Mouse (Mus musculus): ENCODE results near the gene Slc52a3. TPM values are rescaled to one million over a fixed set of nuclear protein-coding genes. Genes with fewer than 3 reads are reported as not detected.

Slc52a3 gene
- total RNA-seq, 2 experiments from 2014 or later, result not detected

- ATAC-seq (replicated peaks; ENCODE audit: low FRiP score, poor library complexity, severe bottlenecking), result no peak
Observed at GRCm38 (mm10) chr2:152030986-152031385, 34.7 kb downstream of the Slc52a3 start.

- no peak for ATAC-seq (replicated peaks; ENCODE audit: low FRiP score, poor library complexity, severe bottlenecking)
Observed at GRCm38 (mm10) chr2:152040101-152040500, 43.8 kb downstream of the Slc52a3 start.

GRCm38 (mm10) chr2:152047116-152048002, 51.0 kb downstream of the Slc52a3 start:
- ATAC-seq (replicated peaks; ENCODE audit: low FRiP score, poor library complexity, severe bottlenecking), result no peak

GRCm38 (mm10) chr2:152048003-152048980, 52.0 kb downstream of the Slc52a3 start:
- ATAC-seq (replicated peaks; ENCODE audit: low FRiP score, poor library complexity, severe bottlenecking), result no peak

GRCm38 (mm10) chr2:152048981-152049441, 52.7 kb downstream of the Slc52a3 start:
- ATAC-seq (replicated peaks; ENCODE audit: low FRiP score, poor library complexity, severe bottlenecking), result no peak

GRCm38 (mm10) chr2:152049611-152050270, 53.4 kb downstream of the Slc52a3 start:
- no peak for ATAC-seq (replicated peaks; ENCODE audit: low FRiP score, poor library complexity, severe bottlenecking)

GRCm38 (mm10) chr2:152050316-152050715, 54.0 kb downstream of the Slc52a3 start:
- ATAC-seq (replicated peaks; ENCODE audit: low FRiP score, poor library complexity, severe bottlenecking), result no peak

GRCm38 (mm10) chr2:152051985-152052384, 55.7 kb downstream of the Slc52a3 start:
- no peak for ATAC-seq (replicated peaks; ENCODE audit: low FRiP score, poor library complexity, severe bottlenecking)

GRCm38 (mm10) chr2:152055406-152055805, 59.1 kb downstream of the Slc52a3 start:
- no peak for ATAC-seq (replicated peaks; ENCODE audit: low FRiP score, poor library complexity, severe bottlenecking)

GRCm38 (mm10) chr2:152056368-152057251, 60.3 kb downstream of the Slc52a3 start:
- no peak for ATAC-seq (replicated peaks; ENCODE audit: low FRiP score, poor library complexity, severe bottlenecking)

- ATAC-seq (replicated peaks; ENCODE audit: low FRiP score, poor library complexity, severe bottlenecking), result no peak
Observed at GRCm38 (mm10) chr2:152057252-152057563, 60.9 kb downstream of the Slc52a3 start.

Other genes starting within 250 kb of the Slc52a3 start
- gene Rspo4, start 153.6 kb upstream of the Slc52a3 start, total RNA-seq (2015; ENCODE audit: low replicate concordance), result not detected in 2 replicates
- not detected in 2 replicates for gene Rspo4, start 153.6 kb upstream of the Slc52a3 start, total RNA-seq (2017; ENCODE audit: low replicate concordance)
- gene Angpt4, start 85.3 kb upstream of the Slc52a3 start, total RNA-seq (2015; ENCODE audit: low replicate concordance), result not detected in 2 replicates
- not detected in 2 replicates for gene Angpt4, start 85.3 kb upstream of the Slc52a3 start, total RNA-seq (2017; ENCODE audit: low replicate concordance)
- 1.3 and 4.7 TPM in 2 replicates for gene Fam110a, start 16.3 kb upstream of the Slc52a3 start, total RNA-seq (2015; ENCODE audit: low replicate concordance)
- gene Fam110a, start 16.3 kb upstream of the Slc52a3 start, total RNA-seq (2017; ENCODE audit: low replicate concordance), result 1.8 and 3.6 TPM in 2 replicates
- not detected in 2 replicates for gene Scrt2, start 85.0 kb downstream of the Slc52a3 start, total RNA-seq (2015; ENCODE audit: low replicate concordance)
- gene Scrt2, start 85.0 kb downstream of the Slc52a3 start, total RNA-seq (2017; ENCODE audit: low replicate concordance), result not detected in 2 replicates
- gene Srxn1, start 109.0 kb downstream of the Slc52a3 start, total RNA-seq (2015; ENCODE audit: low replicate concordance), result 10.1 and 16.3 TPM in 2 replicates
- 11.5 and 35.3 TPM in 2 replicates for gene Srxn1, start 109.0 kb downstream of the Slc52a3 start, total RNA-seq (2017; ENCODE audit: low replicate concordance)
- not detected in 2 replicates for gene Tcf15, start 147.1 kb downstream of the Slc52a3 start, total RNA-seq (2015; ENCODE audit: low replicate concordance)
- not detected in 2 replicates for gene Tcf15, start 147.1 kb downstream of the Slc52a3 start, total RNA-seq (2017; ENCODE audit: low replicate concordance)
- gene Csnk2a1, start 230.3 kb downstream of the Slc52a3 start, total RNA-seq (2015; ENCODE audit: low replicate concordance), result 51.2 and 70.4 TPM in 2 replicates
- 78.8 and 93.5 TPM in 2 replicates for gene Csnk2a1, start 230.3 kb downstream of the Slc52a3 start, total RNA-seq (2017; ENCODE audit: low replicate concordance)

Data from erythroid progenitor cell, adult 5-6 weeks (primary cell).